Mouse (Mus musculus): ENCODE data around the gene Ranbp17.

The Ranbp17 gene

DNA sequence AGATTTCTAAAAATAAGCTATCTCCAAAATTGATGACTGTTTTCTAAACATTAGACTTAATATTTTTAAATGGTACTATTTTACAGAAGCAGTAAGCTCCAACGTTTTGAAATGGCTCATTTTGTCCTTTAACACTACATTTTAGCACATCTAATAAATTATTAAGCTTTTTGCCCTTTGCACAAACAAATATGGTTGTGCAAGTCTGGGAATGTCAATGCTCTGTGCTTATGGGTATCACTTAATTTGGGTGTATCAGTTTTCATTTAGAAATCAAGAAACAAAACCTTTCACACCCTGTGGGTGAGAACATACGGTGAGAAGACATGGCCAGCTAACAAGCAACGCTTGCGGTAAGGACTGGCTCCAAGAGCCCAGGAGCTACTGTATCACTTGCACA is 108.9 kb downstream of the Ranbp17 start:
- no peak for DNase-seq (ENCODE audit: inconsistent ontology term)

DNA sequence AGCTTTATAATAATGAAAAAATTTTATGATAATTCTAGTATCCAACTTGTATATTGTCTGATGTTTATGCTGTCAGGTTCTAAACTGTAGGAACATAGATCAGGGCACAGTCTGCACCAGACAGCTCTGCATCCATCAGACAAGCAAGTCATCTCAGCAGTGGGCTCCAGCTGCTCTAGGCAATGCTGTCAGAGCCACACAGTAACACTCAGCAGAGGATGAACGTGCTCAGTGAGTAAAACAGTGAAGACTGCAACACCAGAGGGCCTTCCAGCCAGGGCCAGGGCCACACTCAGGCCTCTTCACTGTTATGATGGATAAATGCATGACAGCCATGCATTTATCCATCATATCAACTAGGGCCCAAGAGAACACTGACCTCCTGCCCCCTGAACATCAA is 114.2 kb downstream of the Ranbp17 start:
- DNase-seq (ENCODE audit: inconsistent ontology term): no peak

DNA sequence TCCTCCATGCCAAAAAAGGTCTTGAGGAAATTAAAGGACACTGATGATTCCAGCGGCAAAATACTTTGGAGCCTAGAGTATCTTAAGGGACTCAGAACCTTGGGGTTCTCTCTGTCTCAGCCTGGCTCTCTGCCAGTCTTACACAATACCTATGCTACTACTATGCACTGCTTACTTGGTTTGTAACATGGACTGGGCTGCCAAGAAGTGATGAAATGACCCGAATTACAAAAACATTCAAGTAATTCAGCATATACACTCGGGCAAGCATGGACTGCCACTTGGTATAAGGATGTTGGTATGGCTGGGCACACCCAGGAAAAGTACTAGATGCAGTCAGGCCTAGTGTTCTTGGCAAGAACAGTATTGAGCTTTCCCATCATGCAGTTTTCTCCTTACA is 114.8 kb downstream of the Ranbp17 start:
- DNase-seq (ENCODE audit: inconsistent ontology term): no peak

DNA sequence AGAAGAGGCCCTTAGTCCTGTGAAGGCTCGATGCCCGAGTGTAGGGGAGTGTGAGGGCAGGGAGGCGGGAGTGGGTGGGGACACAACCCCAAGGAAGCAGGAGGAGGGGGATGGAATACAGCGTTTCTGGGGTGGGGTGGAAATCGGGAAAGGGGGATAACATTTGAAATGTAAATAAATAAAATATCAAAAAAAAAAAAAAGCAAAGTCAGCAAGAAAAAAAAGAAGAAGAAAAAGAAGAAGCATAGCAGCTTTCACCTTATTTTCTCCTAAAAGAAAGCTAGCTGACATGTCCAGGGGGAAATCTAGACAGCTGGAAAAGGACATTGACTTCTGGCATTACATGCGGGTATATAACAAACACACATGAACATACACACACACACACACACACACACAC is 117.3 kb downstream of the Ranbp17 start:
- DNase-seq (ENCODE audit: inconsistent ontology term): no peak

DNA sequence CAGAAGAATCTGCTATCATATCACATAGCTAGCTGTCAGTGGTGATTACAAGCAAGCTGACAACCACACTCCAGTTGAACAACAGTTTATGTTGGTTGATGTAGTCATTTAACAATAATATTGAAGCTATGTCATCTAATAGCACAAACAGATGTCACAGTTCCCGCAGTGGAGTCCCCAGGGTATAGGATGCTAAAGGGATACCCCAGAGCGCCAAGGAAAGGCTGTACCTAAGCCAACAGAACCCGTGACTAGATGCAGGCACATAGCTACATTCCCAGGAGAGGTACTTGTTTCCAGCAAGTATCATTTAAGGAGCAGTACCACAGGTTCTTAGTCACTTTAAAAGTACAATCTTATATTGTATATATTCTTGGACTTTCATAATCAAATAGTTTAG is 119.5 kb downstream of the Ranbp17 start:
- peak; percentile 40 for DNase-seq (ENCODE audit: inconsistent ontology term)

DNA sequence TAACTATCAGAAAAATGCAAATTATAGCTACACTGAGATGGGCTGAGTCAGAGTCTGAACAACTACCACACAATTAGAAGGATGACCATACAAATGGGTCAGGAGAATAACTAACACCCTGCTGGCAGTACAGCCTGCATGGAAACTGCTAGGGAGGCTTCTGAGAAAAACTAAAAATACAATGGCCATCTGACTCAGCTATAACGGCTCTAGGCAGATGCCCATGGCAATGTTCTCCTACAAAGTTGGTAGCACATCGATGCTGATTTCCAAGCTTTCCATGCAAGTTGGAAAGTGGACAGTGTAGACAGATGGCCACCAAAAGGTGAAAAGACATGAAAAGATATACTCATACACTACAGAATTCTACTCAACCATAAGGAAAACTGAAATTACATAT is 124.9 kb downstream of the Ranbp17 start:
- DNase-seq (ENCODE audit: inconsistent ontology term): peak; percentile 1

DNA sequence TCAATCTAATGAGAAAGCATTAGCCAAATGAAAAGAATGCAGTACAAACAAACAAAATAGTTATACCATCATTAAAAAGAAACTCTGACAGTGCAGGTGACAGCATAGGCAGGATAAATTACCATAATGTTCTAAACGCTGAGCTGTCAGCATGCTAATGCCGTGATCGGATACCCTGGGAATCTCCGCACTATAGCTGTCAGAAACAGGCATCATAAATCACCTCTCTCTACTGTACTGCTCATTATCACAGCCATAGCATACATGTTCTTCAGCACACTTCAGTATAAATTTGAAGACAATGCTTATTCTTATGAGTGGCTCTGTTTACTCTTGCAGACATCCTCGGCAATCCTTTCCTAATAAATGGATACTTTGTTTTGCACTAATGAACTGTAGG is 151.7 kb downstream of the Ranbp17 start:
- DNase-seq (ENCODE audit: inconsistent ontology term): peak; percentile 8

DNA sequence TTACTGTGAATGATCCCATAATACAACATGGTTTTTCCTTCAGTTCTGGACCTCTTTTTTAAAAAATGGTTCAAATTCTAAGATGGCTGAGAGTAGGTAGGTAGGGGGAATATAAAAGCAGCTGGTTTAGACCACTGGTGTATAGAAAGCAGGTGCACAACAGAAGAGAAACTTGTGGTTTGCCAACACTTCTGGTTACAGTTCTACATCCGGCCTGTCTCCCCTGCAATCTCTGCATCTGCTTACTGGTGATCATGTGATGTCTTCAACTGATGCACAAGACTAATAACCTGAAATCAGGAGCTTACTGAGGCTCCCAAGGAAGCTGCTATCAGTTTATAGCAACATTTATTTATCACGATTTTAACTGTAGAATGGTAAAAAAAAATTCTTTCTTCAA is 164.3 kb downstream of the Ranbp17 start:
- no peak for DNase-seq (ENCODE audit: inconsistent ontology term)

DNA sequence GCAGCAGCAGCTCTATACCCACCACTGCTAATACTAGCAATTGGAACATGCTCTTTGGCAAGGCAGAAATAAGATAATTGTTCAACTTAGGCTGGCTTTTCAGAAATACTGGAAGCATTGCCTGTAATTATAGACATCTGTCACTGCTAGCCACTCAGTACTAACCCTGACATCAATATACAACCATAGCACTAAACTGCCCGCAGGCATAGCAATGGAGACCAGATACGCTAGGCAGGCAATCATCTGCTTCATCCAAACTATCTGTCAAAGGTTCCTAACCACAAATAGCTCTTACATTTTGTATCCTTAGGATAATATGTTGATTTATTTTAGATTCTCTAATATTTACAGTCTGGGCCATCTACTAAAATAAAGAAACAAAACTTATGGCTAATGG is 171.5 kb downstream of the Ranbp17 start:
- no peak for DNase-seq (ENCODE audit: inconsistent ontology term)

DNA sequence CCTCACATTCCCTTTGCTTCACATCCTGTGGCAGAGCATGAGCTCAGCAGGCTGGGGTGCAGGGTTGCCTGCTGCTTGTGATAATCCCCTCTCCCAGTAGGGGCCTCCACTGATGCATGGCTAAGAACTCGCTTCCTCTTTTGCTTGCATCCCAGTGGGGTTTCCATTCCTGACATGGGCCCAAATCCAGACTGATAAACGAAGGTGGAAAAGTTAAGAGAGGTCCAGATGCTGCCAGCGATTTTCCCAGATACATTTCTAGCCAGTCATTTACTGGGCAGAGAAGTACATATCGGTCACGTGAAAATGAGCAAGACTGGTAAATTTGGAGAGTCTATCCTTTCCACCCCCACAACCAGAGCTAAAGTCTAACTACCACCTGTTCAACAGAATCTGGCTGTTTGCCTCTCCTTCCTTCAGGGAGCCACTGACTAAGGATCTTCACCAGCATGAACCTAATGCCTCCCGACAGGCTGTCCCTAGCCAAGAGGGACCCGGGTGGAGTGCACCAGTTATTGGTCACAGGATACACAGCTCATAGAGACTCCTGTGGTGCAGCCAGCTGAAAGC is 176.9 kb downstream of the Ranbp17 start:
- peak; percentile 88 for DNase-seq (ENCODE audit: inconsistent ontology term)

DNA sequence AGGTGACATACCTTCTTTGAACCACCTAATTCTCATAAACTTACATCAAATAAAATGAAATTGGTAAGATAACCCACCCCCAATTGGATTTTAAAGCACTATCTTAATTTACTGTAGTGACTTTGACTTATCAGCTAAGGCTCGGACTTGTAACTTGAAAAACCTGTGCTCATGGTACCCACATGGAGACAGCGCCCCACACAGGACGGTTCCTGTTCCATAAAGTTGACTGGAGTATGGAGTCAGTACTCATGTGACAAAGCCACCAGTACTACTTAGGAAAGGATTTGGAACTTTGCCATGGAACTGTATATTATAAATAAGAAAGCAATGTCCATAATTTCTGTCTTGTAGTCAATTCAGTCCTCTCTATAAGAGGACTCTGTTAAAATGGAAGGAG is 177.9 kb downstream of the Ranbp17 start:
- DNase-seq (ENCODE audit: inconsistent ontology term): no peak

DNA sequence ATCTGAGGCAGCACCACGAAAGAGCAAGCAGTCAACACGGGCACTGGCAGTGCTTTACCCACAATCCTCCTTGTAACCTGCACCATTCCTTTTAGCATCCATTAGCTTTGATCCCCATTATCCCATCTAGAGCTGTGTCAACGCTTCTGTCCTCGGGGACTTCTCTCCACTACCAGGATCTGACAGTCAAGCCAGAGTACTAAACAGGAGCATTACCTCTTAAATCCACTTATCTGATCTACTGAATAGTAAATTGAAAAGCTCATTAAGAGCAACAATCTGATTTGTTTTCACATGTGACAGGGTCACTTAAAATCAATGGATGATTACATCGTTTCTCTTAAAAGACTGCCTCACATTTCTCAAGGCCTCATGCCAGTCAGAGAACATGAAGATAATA is 181.4 kb downstream of the Ranbp17 start:
- DNase-seq (ENCODE audit: inconsistent ontology term): no peak

DNA sequence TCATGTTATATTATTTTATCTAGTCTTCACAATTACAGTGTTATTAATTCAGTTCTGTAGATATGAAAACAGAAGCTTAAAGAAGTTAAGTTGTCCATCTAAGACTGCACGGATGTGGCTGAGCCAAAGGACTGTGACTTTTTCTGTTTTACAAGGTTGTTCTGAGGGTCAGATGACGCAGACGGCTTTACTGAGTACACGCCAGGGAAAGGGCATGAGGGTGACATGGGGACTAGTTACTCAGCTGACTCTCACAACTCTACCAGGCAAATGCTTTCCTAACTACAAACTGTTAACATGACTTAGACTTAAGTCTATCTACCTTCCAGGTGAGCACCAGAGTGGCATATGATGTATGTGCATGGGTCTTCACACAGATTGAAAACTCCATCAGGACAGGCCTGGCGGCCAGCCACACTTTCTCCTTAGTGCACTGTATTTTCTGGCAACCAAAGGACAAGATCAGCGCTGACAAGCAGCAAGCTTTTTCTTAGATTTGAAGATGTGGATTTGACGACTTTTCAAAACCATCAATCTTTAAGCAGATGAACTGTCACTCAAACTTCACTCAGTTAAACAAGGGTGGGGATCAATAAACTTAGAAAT is 194.4 kb downstream of the Ranbp17 start:
- no peak for DNase-seq (ENCODE audit: inconsistent ontology term)

DNA sequence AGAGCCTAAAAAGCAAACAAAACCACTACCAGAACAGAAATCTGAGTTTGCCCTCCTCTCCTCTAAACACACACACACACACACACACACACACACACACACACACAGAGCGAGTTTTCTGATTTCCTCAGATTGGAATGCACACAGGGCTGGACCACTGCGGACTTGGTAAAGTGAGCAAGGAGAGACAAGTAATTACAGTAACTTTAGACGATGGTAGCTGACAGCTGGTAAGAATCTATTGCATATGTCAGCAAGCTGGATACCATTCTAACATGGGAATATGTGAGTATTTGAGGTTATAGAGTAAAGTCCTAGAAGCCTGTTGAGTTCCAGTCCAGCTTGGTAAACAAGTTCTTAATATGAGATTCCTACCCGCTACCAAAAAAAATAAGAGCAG is 204.0 kb downstream of the Ranbp17 start:
- no peak for DNase-seq (ENCODE audit: inconsistent ontology term)

DNA sequence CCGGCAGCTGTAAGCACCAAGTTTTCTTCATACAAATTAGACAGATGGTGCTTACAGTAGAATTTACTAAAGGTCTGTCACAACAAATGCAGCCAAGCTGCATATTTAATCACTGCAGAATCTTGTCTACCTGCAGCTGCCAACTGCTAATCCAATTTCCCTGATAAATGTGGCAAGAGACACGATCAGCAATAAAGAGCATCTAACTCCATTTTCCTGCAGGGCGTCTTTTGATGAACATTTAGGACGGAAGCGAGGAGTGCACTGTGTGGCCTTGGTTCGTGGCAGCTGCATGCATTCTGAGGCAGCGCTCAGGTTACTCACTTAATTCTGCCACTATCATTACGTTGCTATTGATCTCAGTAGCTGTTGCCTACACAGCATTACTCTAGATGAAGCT is 212.7 kb downstream of the Ranbp17 start:
- no peak for DNase-seq (ENCODE audit: inconsistent ontology term)

DNA sequence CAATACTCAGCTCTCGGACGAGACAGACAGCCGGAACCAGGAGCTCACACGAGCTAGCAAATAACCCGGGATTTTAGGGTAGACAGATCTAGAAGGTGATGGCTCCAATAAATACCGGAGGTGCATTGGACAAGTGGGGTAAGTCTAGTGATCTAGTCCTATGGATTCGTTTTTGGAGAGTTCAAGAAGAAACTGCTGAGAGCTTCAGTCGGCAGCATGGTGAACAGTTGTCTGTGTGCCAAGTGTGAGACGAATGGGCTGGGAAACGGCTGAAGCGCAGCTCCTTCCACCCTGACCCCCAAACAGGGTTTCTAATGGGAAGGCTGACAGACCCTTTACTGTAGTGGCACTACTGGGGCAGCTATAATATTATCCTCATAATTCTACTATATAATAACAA is 214.2 kb downstream of the Ranbp17 start:
- DNase-seq (ENCODE audit: inconsistent ontology term): no peak

DNA sequence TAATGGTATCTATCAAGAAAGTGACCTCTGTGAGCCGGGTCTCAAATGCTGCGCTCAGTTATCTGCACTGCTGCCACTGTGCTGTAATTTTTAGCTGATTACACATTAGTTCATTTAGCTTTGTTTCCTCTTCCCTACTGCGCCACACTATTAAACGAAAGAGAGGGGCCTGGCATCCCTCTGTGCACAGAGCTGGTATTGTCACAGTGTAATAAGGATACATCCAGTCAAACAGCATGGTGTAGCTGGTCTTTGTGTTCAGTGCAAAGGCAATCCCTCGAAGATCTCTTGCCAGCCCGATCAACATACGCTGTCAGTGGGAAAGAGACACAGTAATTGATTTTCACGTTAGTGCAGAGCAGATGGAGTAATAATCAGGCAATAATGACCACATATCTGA is 216.4 kb downstream of the Ranbp17 start:
- DNase-seq (ENCODE audit: inconsistent ontology term): no peak

DNA sequence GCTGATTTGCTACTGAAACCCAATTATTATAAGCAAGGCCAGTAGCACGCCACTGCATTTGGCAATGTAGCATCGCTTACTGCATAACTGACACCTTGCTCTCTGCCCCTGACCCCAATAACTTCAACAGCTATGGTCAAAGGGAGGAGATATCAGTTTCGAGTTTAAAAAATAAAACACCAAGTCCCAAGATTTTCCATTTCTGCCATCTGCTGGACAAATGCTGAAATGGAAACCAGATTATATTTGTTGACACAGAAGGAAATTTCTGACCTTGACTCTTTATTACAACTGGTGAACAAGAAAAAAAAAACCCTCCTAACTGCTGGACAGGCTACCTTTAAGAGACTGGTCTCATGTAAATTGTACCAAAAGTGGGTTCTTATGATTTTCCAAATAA is 218.1 kb downstream of the Ranbp17 start:
- no peak for DNase-seq (ENCODE audit: inconsistent ontology term)

DNA sequence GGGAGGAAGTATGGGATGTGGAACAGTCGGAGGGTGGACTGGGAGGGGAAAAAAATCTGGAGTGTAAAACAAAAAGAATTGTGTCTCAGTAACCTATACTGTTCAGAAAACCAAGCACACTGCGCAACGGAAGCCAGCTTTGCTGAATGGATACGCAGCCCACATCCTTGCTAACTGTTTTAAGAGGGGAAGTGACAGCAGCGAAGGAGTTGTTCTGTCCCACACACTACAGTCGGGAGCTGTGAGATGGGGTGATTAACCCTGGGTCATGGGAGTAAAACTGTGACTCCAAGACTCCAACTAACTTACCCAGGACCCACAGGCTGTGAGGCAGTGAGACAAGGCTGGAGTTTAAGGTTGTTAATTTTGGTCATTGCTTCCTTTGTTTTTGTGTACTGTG is 219.5 kb downstream of the Ranbp17 start:
- no peak for DNase-seq (ENCODE audit: inconsistent ontology term)

DNA sequence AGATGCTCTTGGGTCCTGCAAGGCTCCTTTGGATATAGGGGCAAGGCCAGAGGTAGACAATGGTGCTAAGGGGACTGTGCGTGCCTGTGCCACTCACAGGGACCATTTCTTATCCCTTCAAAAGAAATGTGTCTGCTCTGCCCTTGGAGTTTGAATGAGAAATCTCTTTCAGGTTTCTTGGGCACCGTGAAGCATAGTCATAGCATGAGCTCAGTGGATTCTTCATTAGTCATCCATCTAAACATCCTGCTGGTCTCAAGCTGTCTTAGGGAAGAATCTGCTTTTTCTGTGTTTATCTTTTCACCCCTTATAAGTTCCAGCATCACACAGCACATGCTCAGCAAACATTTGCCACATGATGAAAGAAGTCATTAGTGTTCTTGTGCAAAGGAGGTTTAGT is 235.0 kb downstream of the Ranbp17 start:
- DNase-seq (ENCODE audit: inconsistent ontology term): peak; percentile 15

DNA sequence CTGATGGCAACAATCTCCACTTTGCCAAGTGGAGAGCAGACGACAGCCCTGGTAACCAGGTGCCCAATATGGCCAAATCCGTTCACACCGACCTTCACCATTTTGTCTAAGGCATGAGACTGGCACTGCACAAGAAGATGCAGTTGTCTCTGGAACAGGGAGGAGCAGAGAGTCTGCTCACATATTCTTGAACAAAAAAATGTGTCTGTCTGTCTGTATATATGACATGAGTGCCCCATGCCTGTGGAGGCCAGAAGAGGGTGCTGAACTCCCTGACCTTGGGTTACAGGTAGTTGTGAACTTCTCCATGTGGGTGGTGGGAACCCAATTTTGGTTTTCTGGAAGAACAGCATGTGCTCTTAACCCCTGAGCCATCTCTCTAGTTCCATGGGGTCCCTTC is 236.9 kb downstream of the Ranbp17 start, which contains the start of gene Gm12117:
Gene Gm12117 (minus strand): TSS at position 101 of the 400 bp plus-strand sequence.
- no peak for DNase-seq (ENCODE audit: inconsistent ontology term)

DNA sequence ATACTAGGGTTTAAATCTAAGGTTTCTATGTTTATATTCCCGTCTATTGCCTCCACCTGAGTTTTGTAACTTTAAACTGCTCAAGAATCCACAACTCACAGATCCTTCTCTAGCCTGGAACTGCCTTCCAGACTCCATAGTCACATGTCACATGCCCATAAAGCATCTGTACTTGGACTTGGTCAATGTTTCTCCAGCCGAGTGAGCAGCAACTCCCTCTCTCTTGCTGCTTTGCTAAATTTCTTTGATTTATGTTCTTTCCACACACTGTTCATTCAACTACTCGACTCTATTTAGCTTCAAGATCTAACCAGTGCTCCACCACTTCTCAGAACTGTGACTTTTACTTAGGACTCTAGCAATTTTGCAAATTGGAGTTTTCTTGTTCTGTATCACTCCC is 238.7 kb downstream of the Ranbp17 start:
- no peak for DNase-seq (ENCODE audit: inconsistent ontology term)

DNA sequence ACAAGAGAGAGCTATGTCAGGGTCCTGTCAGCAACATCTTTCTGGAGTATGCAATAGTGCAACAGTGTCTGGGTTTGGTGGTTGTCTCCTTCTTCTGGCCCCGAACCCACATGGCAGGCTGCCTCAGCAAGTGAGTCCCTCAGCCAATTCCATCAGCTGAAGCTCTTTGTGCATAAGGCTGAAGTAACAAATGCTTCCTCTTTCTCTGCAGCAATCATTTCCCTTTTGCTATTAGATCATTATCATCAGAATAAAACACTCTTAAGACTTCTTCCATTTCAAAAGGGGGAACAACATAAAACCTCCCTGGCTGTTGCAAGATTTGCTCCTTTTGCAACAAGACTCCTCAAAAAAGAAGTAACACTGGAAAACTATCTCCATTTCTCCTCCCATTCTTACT is 239.3 kb downstream of the Ranbp17 start:
- no peak for DNase-seq (ENCODE audit: inconsistent ontology term)

DNA sequence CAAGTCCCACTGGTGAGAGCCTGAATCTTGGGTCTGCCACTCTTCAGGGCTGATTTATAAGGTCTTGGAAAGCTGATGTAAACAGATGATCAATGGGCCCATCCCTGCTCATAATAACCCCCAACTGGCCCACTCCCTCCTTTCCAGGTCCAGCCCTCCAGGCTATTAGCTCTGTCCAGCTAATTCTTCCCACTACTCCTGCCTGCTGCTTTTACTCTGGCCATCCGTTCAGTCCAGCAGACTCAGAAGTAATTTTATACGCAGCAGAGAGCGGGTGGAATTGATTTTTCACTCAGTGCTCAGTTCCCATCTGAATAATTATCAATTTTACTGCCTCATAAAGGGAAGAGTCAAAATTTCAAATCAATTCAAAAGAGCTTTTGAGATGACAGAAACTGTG is 273.3 kb downstream of the Ranbp17 start:
- DNase-seq (ENCODE audit: inconsistent ontology term): no peak
